Mouse (Mus musculus) neural tube, embryonic 11.5 days (tissue): ENCODE data around the gene Atf7ip2. TPM values are rescaled to one million over a fixed set of nuclear protein-coding genes. Genes with fewer than 3 reads are reported as not detected.
"Not testable (repeated sequence)": the region's sequence is repeated elsewhere in the genome, so short reads cannot be mapped to it uniquely, and the experiment has no call there.

Source experiments
- ATAC-seq: fragments of 200-750 bp; cut with Nextera tagmentation; 2 replicates; pipeline ENCODE4 v1.8.0; 2017; ENCODE audit warnings: moderate number of reproducible peaks, mild to moderate bottlenecking, moderate TSS enrichment, moderate library complexity; ENCODE audit not compliant: insufficient read depth, low FRiP score, low TSS enrichment
- DNase-seq: peaks from one replicate; pipeline ENCODE4 v3.0.0-alpha.2; 2015; ENCODE audit warnings: low spot score
- H3K27ac ChIP-seq: fragments of 300-500 bp; sonication (generic); 2 replicates; pipeline ENCODE4 v1.5.1; 2014; ENCODE audit warnings: low read depth, mild to moderate bottlenecking, low read length
- H3K27me3 ChIP-seq: fragments of 300-500 bp; sonication (generic); 2 replicates; pipeline ENCODE4 v1.6.1; 2014; ENCODE audit warnings: mild to moderate bottlenecking, low read length, mixed read lengths; ENCODE audit not compliant: control insufficient read depth, insufficient read depth
- H3K36me3 ChIP-seq: fragments of 300-500 bp; sonication (generic); 2 replicates; pipeline ENCODE4 v1.6.1; 2014; ENCODE audit warnings: mild to moderate bottlenecking, low read length, moderate library complexity, mixed read lengths; ENCODE audit not compliant: control insufficient read depth, insufficient read depth
- H3K4me1 ChIP-seq: fragments of 300-500 bp; sonication (generic); 2 replicates; pipeline ENCODE4 v1.6.1; 2014; ENCODE audit warnings: low read length, mixed read lengths; ENCODE audit not compliant: control insufficient read depth, insufficient read depth
- H3K4me2 ChIP-seq: fragments of 300-500 bp; sonication (generic); 2 replicates; pipeline ENCODE4 v1.6.1; 2014; ENCODE audit warnings: low read depth, mild to moderate bottlenecking, moderate library complexity
- H3K4me3 ChIP-seq: fragments of 300-500 bp; sonication (generic); 2 replicates; pipeline ENCODE4 v1.5.1; 2014; ENCODE audit warnings: low read depth, low read length
- H3K9ac ChIP-seq: fragments of 300-500 bp; sonication (generic); 2 replicates; pipeline ENCODE4 v1.6.1; 2014; ENCODE audit warnings: mild to moderate bottlenecking, low read length
- H3K9me3 ChIP-seq: fragments of 300-500 bp; sonication (generic); 2 replicates; pipeline ENCODE4 v1.6.1; 2016; ENCODE audit warnings: low read length; ENCODE audit not compliant: control insufficient read depth
- WGBS: fragments of 180-500 bp; shearing (Covaris S2); extraction: QIAGEN DNeasy Blood & Tissue Kit; methylation state at CpG from one replicate; pipeline ENCODE4 v1.1.7; 2014; 5-methylcytosine and 5-hydroxymethylcytosine counted together
- polyA plus RNA-seq: library from polyadenylated mRNA; unstranded; fragments of >200 nt; fragmentation: Nextera tagmentation; extraction: Ambion mirVana; gene quantifications from 2 replicates; pipeline ENCODE4 v1.2.1, GENCODE M21; 2014

Gene Atf7ip2
- 0.90 and 1.1 TPM in 2 replicates for polyA plus RNA-seq

GRCm38 (mm10) chr16:10192679-10193506, at the start of gene Atf7ip2:
Gene Atf7ip2, plus strand, starts transcription at chr16:10192712.
- H3K4me3 ChIP-seq = peak within 1 kb of the TSS; percentile 45
- no peaks in the 10 kb centered on the region for H3K36me3 ChIP-seq
- no peaks in the 10 kb centered on the region for H3K27me3 ChIP-seq
- H3K4me1 ChIP-seq = no peaks in the 10 kb centered on the region; the same call in 1 of the 2 replicates
- peak; percentile 100 for ATAC-seq
- peaks cover 3% of the 10 kb centered on the region; the same call in 1 of the 2 replicates for H3K9me3 ChIP-seq
- H3K9ac ChIP-seq = peak within 1 kb of the TSS; percentile 41
- WGBS = under 1% methylated on average over 63 of the region's 63 CpGs
- no peak within 1 kb of the TSS for H3K27ac ChIP-seq
- peak; percentile 91 for DNase-seq
- peak within 1 kb of the TSS; percentile 98 for H3K4me2 ChIP-seq

DNA sequence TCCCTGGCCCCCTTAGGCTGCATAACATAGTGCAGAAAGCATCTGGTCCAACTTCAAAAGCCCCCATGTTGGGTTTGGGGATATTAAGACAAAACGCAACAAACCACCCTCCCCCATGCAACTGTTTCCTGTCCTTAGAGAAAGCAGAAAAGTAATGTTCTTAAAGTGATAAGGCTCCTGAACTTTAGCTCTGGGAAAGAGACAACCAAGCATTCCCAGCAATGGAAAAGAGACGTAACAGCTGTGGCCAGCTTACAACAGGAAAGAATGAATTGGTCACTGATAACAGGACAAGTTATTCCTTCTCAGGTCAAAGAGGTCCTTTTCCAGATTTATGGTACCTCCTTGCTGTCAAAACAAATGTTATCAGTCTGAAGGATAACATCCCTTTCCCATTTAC, 49.3 kb upstream of the Atf7ip2 start:
- Histone ChIP-seq H3K9ac (no peak overlapping the region), H3K4me2 (no peak overlapping the region), H3K9me3 (no peaks in the 10 kb centered on the region), H3K27me3 (no peaks in the 10 kb centered on the region), H3K27ac (no peak overlapping the region), H3K4me3 (no peak overlapping the region), H3K4me1 (no peaks in the 10 kb centered on the region), H3K36me3 (no peaks in the 10 kb centered on the region)
- DNase-seq = no peak
- ATAC-seq = no peak
- 79% methylated on average over 2 of the region's 2 CpGs for WGBS

GRCm38 (mm10) chr16:10147401-10147800, 45.1 kb upstream of the Atf7ip2 start:
- Histone ChIP-seq H3K36me3 (no peaks in the 10 kb centered on the region), H3K27me3 (no peaks in the 10 kb centered on the region), H3K4me1 (no peaks in the 10 kb centered on the region), H3K9me3 (no peaks in the 10 kb centered on the region), H3K27ac (no peak overlapping the region), H3K4me3 (no peak overlapping the region), H3K9ac (no peak overlapping the region), H3K4me2 (no peak overlapping the region)
- no peak for ATAC-seq
- WGBS = 94% methylated on average over 5 of the region's 5 CpGs
- no peak for DNase-seq

GRCm38 (mm10) chr16:10169123-10169905, 23.2 kb upstream of the Atf7ip2 start:
- no peaks in the 10 kb centered on the region for H3K4me1 ChIP-seq
- H3K27me3 ChIP-seq = no peaks in the 10 kb centered on the region
- H3K36me3 ChIP-seq = no peaks in the 10 kb centered on the region
- H3K27ac ChIP-seq = no peak overlapping the region
- ATAC-seq = no peak
- H3K4me3 ChIP-seq = no peak overlapping the region
- DNase-seq = no peak
- no peak overlapping the region for H3K9ac ChIP-seq
- H3K4me2 ChIP-seq = no peak overlapping the region
- H3K9me3 ChIP-seq = no peaks in the 10 kb centered on the region
- WGBS = 96% methylated on average over 8 of the region's 8 CpGs

GRCm38 (mm10) chr16:10170005-10170404, 22.5 kb upstream of the Atf7ip2 start, which contains the start of gene Rpl39l:
Gene Rpl39l, plus strand, starts transcription at chr16:10170226.
- H3K27me3 ChIP-seq = no peaks in the 10 kb centered on the region
- no peaks in the 10 kb centered on the region for H3K36me3 ChIP-seq
- 89% methylated on average over 22 of the region's 22 CpGs for WGBS
- DNase-seq = no peak
- no peak for ATAC-seq
- H3K9me3 ChIP-seq = no peaks in the 10 kb centered on the region
- H3K4me2 ChIP-seq = no peak within 1 kb of the TSS
- H3K4me1 ChIP-seq = no peaks in the 10 kb centered on the region
- no peak within 1 kb of the TSS for H3K27ac ChIP-seq
- no peak within 1 kb of the TSS for H3K4me3 ChIP-seq
- no peak within 1 kb of the TSS for H3K9ac ChIP-seq

DNA sequence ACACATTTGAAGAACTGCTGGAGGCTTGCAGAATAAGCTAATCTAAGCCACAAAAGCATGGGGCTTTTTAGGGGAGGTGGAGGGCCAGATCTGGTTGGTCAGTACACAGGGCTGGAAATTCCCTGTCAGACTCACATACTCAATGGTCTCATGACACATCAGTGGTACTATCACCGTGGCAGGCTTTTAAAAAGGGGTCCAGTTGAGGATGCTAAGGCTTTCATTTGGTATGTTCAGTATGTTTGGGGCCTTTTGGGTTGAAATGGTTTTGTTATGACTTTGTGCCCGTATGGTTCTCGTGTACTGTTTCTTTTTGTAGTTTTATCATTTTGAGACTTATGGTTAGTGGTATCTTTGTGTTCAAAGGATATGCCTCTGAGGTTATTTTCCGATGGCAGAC, 21.2 kb upstream of the Atf7ip2 start:
- WGBS = 95% methylated on average over 4 of the region's 4 CpGs
- DNase-seq (no peak), ATAC-seq (no peak)

DNA sequence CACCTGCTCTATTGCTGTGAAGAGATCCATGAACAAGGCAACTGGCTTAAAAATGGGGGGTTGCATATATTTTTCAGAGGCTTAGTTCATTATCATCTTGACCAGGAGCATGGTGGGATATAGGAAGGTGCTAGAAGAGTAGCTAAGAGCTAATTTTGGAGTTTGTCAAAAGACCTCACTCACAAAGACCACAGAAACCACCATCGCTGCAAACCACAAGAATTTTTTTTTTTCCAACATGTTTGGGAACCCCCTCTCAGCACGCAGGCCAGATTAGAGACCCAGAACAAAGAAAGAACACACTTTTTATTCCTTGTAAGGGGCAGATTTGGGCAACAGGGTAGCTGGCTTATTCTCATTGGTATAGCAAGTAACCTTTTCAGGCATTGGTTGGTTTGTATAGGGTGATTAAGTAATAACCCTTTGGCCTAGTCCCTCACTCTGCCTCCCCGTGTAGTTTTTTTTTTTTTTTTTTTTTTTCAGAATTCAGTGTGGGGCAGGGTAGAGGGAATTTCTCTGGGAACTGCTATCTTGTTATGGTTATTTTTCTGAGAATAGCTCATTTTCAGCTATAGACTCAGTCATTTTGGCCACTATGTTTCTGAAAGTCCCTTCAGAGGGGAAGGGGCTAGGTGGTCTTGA, 20.2 kb upstream of the Atf7ip2 start:
- no peak for DNase-seq
- ATAC-seq = no peak
- H3K9me3 ChIP-seq = no peaks in the 10 kb centered on the region
- no peaks in the 10 kb centered on the region for H3K4me1 ChIP-seq
- no peaks in the 10 kb centered on the region for H3K36me3 ChIP-seq
- H3K27ac ChIP-seq = no peak overlapping the region
- no peak overlapping the region for H3K4me2 ChIP-seq
- no peaks in the 10 kb centered on the region for H3K27me3 ChIP-seq
- H3K4me3 ChIP-seq = no peak overlapping the region
- no peak overlapping the region for H3K9ac ChIP-seq
- 80% methylated on average over 3 of the region's 3 CpGs for WGBS

More for the DNA sequence above, 21.2 kb upstream of the Atf7ip2 start:
- no peaks in the 10 kb centered on the region for H3K4me1 ChIP-seq
- no peak overlapping the region for H3K4me2 ChIP-seq
- H3K27ac ChIP-seq = no peak overlapping the region
- no peaks in the 10 kb centered on the region for H3K27me3 ChIP-seq
- H3K9ac ChIP-seq = no peak overlapping the region
- no peaks in the 10 kb centered on the region for H3K36me3 ChIP-seq
- no peaks in the 10 kb centered on the region for H3K9me3 ChIP-seq
- H3K4me3 ChIP-seq = no peak overlapping the region

GRCm38 (mm10) chr16:10187461-10187860, 5.1 kb upstream of the Atf7ip2 start:
- not testable (repeated sequence) for H3K9ac ChIP-seq, H3K4me1 ChIP-seq, H3K27ac ChIP-seq, H3K27me3 ChIP-seq, H3K36me3 ChIP-seq, H3K9me3 ChIP-seq, ATAC-seq, H3K4me3 ChIP-seq, H3K4me2 ChIP-seq, DNase-seq
- WGBS = 94% methylated on average over 10 of the region's 10 CpGs
